Mouse (Mus musculus) thymus, adult 2 months (tissue): ENCODE data around the gene Olfml2a. TPM values are rescaled to one million over a fixed set of nuclear protein-coding genes. Genes with fewer than 3 reads are reported as not detected.

Experiments
- DNase-seq: peaks from one replicate; pipeline ENCODE4 v3.0.0; 2021
- H3K27ac ChIP-seq: fragments of 200-500 bp; 2 replicates; pipeline ENCODE4 v1.5.1; 2012; ENCODE audit warnings: low read length, control low read depth; ENCODE audit not compliant: control insufficient read depth, insufficient read depth
- H3K27me3 ChIP-seq: fragments of 200-500 bp; 2 replicates; pipeline ENCODE4 v1.6.1; 2012; ENCODE audit warnings: mild to moderate bottlenecking, low read length, moderate library complexity, mixed read lengths; ENCODE audit not compliant: control insufficient read depth, insufficient read depth
- H3K36me3 ChIP-seq: fragments of 200-500 bp; 2 replicates; pipeline ENCODE4 v1.6.1; 2012; ENCODE audit warnings: mild to moderate bottlenecking, low read length, moderate library complexity; ENCODE audit not compliant: control insufficient read depth, insufficient read depth
- H3K4me1 ChIP-seq: fragments of 200-500 bp; replicated peaks from 2 replicates; pipeline ENCODE4 v1.6.1; 2012; ENCODE audit warnings: low read length; ENCODE audit not compliant: control insufficient read depth, insufficient read depth
- H3K4me3 ChIP-seq: fragments of 200-500 bp; 2 replicates; pipeline ENCODE4 v1.5.1; 2012; ENCODE audit warnings: mild to moderate bottlenecking, low read length, control low read depth, moderate library complexity; ENCODE audit not compliant: control insufficient read depth, insufficient read depth
- CTCF ChIP-seq: fragments of 200-500 bp; IDR thresholded peaks from 2 replicates; pipeline ENCODE4 v1.5.1; 2012; ENCODE audit warnings: mild to moderate bottlenecking, control low read depth, low read length, moderate library complexity, borderline replicate concordance; ENCODE audit not compliant: control insufficient read depth, poor library complexity, insufficient read depth; ENCODE audit errors: extremely low read depth
- POLR2A ChIP-seq: fragments of 200-500 bp; IDR thresholded peaks from 2 replicates; pipeline ENCODE4 v1.6.1; 2012; ENCODE audit warnings: mild to moderate bottlenecking, low read length, control low read depth, moderate library complexity; ENCODE audit not compliant: control insufficient read depth, poor library complexity, insufficient read depth; ENCODE audit errors: extremely low read depth
- WGBS: fragments of 180-500 bp; shearing (Covaris S2); methylation state at CpG from one replicate; pipeline ENCODE4 v1.1.7; 2018; 5-methylcytosine and 5-hydroxymethylcytosine counted together
- polyA plus RNA-seq: library from polyadenylated mRNA; depleted of rRNA; stranded (reverse); fragments of >200 nt; gene quantifications from 2 replicates; pipeline ENCODE4 v1.2.3, GENCODE M21; 2012

Olfml2a gene
- polyA plus RNA-seq, 1 experiment, result 5.0 TPM

DNA sequence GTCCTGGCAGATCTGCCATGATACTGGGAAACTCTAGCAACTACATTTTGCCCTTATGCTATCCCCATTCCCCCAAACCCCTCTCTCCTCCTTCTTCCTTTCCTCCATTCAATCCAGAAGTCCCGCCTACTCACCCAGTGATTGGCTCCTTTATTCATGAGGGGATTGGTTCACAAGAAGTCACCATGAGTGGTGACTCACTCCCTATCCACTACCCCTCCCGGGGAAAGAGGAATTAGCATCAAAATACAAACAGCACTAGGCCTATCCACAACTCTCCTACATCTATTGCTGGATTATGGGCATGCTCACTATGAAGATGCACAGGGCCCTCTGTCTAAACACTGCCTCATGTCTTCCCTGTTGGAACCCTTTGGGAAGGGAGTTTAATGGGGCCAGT is 12.2 kb downstream of the Olfml2a start:
- H3K27me3 ChIP-seq, result no peaks in the 10 kb centered on the region
- no peaks in the 10 kb centered on the region for H3K36me3 ChIP-seq
- 56% methylated on average over 2 of the region's 2 CpGs for WGBS
- no peak overlapping the region for H3K27ac ChIP-seq
- TF ChIP-seq CTCF (no peak), POLR2A (no peak)
- no peak for DNase-seq
- no peaks in the 10 kb centered on the region for H3K4me1 ChIP-seq
- H3K4me3 ChIP-seq, result no peak overlapping the region

DNA sequence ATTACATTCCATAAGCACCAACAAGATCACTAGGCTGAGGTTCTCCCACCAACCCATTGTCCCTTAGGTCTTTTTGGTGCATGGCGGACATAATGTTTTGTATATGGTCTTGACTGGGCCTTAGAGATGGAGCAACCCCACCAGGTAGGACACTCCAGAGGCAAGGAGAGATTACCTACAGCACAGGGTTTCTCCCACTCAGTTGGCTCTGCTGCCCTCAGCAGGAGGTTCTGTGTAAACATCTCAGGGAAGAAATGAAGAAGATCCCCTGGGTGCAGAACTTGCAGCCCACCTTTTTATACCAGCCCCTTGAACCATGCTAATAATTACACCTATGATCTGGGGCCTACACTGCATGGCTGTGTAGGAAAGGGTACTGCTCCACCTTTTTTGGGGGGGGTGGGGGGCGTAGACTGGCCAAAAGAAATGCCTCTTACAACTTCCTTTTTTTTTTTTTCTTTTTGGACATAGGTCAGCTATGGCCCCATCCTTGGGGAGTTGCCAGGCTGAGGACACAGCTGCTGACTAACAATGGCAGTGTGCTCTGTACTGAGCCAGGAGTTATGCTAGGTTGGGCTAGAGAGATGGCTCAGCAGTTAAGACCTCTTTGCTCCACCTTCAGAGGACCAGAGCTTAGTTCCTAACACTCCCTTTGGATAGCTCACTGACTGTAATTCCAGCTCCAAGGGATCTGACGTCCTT is 12.8 kb downstream of the Olfml2a start:
- Histone ChIP-seq H3K36me3 (no peaks in the 10 kb centered on the region), H3K27ac (no peak overlapping the region), H3K4me3 (no peak overlapping the region), H3K27me3 (no peaks in the 10 kb centered on the region), H3K4me1 (no peaks in the 10 kb centered on the region)
- 84% methylated on average over 3 of the region's 3 CpGs for WGBS
- DNase-seq, result no peak
- no peak for TF ChIP-seq CTCF
- no peak for TF ChIP-seq POLR2A

DNA sequence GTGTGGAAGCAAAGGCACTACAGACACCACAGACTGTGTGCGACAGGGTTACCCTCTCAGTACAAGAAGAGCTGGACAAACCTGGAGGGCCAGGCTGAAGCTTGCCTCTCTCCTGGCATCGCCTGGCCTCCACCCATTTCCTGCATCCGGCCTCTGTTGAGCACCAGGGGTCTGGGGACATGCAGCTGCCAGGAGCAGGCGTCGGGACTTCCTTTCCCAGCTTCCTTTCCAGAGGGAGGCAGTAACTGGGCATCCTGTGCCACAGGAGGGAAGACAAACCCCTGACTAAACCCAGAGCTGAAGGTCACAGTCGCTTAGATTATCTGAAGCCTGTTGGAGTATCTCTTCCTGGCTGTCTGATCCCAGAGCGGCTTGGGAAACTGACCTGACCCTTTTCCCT is 15.8 kb downstream of the Olfml2a start:
- TF ChIP-seq POLR2A (no peak), CTCF (no peak)
- WGBS, result 42% methylated on average over 7 of the region's 7 CpGs
- no peaks in the 10 kb centered on the region for H3K27me3 ChIP-seq
- H3K4me1 ChIP-seq, result no peaks in the 10 kb centered on the region
- H3K36me3 ChIP-seq, result no peaks in the 10 kb centered on the region
- DNase-seq, result no peak
- H3K4me3 ChIP-seq, result no peak overlapping the region
- no peak overlapping the region for H3K27ac ChIP-seq

DNA sequence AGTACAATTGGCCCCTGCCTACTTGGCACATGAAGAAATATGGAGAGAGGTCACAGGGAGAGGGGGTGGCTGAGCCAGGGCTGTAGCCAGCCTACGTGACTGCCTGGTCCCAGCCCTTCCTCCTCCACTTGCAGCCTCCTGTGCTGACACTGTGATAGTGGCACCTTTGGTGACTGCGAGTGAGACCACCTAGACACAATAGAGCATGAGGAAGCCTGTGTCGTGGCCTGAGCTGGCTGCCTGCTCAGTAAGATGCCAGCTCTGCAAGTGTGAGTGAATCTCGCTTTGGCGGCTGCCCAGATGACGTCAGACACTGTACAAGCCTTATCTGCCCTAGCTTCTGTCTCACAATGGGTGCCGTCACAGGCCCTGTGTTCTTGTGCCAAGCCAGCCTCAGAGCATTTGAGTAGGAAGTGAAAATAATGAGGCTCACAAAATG is 18.5 kb downstream of the Olfml2a start:
- no peak for TF ChIP-seq CTCF
- no peak for TF ChIP-seq POLR2A
- DNase-seq, result no peak
- no peak overlapping the region for H3K4me3 ChIP-seq
- 86% methylated on average over 7 of the region's 7 CpGs for WGBS
- no peaks in the 10 kb centered on the region for H3K4me1 ChIP-seq
- no peaks in the 10 kb centered on the region for H3K27me3 ChIP-seq
- H3K36me3 ChIP-seq, result no peaks in the 10 kb centered on the region
- H3K27ac ChIP-seq, result no peak overlapping the region

DNA sequence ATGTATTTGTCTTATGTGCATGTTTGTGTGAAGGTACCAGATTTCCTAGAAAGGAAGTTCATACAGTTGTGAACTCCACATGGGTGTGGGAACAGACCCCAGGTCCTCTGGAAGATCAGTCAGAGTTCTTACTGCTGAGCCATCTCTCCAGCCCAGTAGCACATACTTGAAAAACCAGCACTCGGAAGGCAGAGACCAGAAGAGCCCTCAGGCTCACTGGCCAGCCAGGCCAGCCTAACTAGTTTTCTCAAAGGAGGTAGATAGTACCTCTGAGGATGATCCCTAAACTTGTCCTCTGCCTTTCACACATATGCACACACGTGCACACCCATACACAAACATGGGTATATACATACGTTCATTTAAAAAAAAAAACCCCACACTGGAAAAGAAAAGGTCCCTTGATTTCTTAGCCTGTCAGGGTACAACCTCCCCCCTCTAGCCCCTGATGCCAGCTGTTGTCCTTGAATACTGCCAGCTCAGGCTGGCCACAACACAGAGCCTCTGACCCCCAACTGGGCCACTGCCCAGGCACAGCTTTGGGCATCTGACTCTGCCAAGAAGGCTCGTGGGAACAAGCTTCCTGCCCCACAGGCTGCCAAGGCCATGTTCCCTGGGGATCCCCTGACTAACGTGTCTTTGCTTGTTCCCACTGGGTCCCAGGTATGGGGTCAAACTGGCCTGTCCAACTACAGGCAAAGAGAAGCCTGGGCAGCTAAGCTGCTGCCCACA is 21.5 kb downstream of the Olfml2a start:
- no peaks in the 10 kb centered on the region for H3K4me1 ChIP-seq
- TF ChIP-seq POLR2A, result no peak
- TF ChIP-seq CTCF, result no peak
- H3K27ac ChIP-seq, result no peak overlapping the region
- no peak overlapping the region for H3K4me3 ChIP-seq
- no peaks in the 10 kb centered on the region for H3K36me3 ChIP-seq
- no peak for DNase-seq
- H3K27me3 ChIP-seq, result no peaks in the 10 kb centered on the region
- WGBS, result 83% methylated on average over 5 of the region's 5 CpGs

DNA sequence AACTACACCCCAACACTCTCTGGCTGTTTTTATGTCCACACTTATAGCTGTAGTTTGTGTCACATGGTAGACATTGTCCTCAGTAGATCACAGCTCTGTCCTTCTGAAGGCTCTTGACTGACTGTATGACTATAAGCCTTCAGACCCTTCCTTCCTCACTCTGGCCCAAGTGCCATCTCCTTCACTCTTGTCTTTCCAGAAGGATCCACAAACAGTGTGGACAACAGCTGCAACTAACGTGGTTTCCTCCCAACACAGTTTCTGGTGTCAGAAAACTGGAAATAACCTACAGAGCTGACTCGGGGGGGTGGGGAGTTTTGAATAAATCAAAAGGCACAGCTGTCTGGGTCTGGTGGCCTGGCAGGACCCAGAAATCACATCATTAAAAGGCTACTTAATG is 24.3 kb downstream of the Olfml2a start:
- no peaks in the 10 kb centered on the region for H3K36me3 ChIP-seq
- TF ChIP-seq CTCF (no peak), POLR2A (no peak)
- H3K4me3 ChIP-seq, result no peak overlapping the region
- 52% methylated on average over 2 of the region's 2 CpGs for WGBS
- no peaks in the 10 kb centered on the region for H3K27me3 ChIP-seq
- H3K27ac ChIP-seq, result no peak overlapping the region
- DNase-seq, result no peak
- no peaks in the 10 kb centered on the region for H3K4me1 ChIP-seq
